Mouse (Mus musculus): ENCODE measurements around the gene Fam131c. TPM values are rescaled to one million over a fixed set of nuclear protein-coding genes. Genes with fewer than 3 reads are reported as not detected.

Fam131c gene
- polyA plus RNA-seq (2012; rRNA removed): 5.2 and 5.6 TPM in 2 replicates

DNA sequence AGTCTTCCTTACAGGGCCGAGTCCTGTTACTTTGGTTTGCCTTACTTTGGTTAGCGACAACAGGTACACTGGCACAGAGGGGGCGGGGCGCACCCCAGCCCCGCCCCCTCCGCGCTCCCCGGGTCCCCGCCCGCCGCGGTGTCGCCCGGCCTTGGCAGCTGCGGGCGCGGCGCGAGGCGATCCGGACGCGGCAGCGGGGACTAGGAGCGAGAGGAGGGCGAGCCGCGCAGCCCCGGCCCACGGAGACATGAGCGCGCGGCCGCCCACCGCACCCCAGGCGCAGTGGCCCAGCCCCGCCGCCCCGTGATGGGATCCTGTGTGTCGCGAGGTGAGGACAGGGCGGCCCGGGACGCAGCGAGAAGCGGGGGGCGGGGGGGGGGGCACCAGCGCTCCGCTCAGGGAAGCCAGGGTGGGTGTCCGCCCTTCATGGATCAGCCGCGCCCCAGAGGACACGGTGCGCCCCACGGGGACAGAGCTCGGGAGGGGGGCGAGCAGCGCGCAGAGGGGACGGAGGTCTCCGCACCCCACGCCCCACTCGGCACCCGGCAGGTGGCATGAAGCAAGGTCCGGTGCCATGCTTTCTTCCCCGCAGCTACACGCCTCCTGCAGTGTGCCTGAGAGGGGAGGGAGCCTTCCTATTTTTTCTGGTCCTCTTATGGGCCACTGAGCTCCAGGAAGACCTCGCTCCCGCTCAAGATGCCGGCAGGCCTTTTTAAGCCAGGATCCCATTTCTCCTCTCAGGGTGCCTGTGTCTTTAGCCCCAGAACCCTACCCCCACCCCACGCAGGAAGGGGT lies at the start of gene Fam131c:
Gene Fam131c (plus strand): TSS at position 224 of the 795 bp plus-strand sequence.
- DNase-seq (ENCODE audit: extremely low spot score in 1 of 2, low spot score in 1 of 2): no peak

GRCm38 (mm10) chr4:141322526-141322925 lies 45.5 kb upstream of the Fam131c start:
- no peak for DNase-seq (ENCODE audit: extremely low spot score in 1 of 2, low spot score in 1 of 2)

DNA sequence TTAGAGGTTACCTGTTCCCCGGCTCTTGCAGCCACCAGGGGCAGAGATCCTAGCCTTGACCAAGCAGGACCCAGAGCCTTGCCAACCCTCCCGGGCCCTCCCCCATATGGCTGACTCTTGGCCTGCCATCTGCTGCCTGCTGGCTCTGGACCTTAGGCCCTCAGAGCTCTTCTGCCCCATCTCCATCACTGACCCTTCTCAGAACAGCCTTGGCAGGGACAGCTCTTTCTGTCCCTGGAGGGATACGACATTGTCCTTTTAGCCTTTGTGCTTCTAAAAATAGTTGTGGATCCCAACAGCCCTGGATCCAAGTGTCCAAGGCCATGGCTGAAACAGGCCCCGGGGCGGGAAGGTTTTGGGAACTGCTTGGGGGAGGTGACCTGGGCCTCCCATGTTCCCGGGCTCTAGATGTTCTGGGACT lies 43.2 kb upstream of the Fam131c start:
- DNase-seq (ENCODE audit: extremely low spot score in 1 of 2, low spot score in 1 of 2): no peak

DNA sequence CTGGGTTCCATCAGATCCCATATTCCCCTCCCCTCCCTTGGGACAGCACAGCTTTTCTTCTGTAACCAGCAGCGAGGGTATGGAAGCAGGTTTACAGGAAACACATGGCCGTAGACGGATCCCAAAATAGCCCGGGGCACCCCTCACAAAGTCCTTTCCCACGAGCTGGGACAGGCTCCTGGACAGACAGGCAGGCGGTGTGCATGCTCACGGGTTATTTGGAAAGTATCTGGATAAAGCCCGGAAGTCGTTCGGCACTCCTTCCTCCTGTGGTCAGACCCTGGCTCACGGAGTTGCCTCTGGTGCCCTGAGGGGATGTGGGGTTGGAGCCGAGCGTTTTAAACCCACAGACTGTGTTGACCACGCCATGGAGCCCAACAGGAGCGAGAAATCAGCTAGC lies 42.4 kb upstream of the Fam131c start:
- no peak for DNase-seq (ENCODE audit: extremely low spot score in 1 of 2, low spot score in 1 of 2)

- DNase-seq (ENCODE audit: extremely low spot score in 1 of 2, low spot score in 1 of 2): no peak
Measured at GRCm38 (mm10) chr4:141327075-141327474, 40.9 kb upstream of the Fam131c start.

- DNase-seq (ENCODE audit: extremely low spot score in 1 of 2, low spot score in 1 of 2): no peak
Measured at GRCm38 (mm10) chr4:141328742-141329141, 39.3 kb upstream of the Fam131c start.

GRCm38 (mm10) chr4:141329968-141330367 lies 38.1 kb upstream of the Fam131c start:
- DNase-seq (ENCODE audit: extremely low spot score in 1 of 2, low spot score in 1 of 2): no peak

DNA sequence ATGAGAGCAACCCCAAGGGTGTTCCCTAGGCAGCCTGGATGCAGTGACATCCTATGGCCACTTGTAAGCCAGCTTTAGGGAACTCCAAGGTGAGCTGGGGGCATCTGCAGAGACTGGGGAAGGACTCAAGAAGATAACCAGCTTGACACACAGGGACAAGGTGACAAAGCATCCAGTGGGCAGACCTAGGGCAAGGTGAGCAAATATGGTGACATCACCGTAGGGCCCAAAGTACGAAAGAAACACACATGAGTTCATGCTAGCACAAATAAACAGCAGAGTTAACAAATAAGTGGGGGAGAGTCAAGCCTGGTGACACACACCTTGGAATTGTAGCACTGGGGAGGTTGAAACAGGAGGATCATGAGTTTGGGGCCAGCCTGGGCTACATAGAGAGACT lies 36.6 kb upstream of the Fam131c start:
- DNase-seq (ENCODE audit: extremely low spot score in 1 of 2, low spot score in 1 of 2): no peak

GRCm38 (mm10) chr4:141332258-141332657 lies 35.8 kb upstream of the Fam131c start:
- DNase-seq (ENCODE audit: extremely low spot score in 1 of 2, low spot score in 1 of 2): no peak

DNA sequence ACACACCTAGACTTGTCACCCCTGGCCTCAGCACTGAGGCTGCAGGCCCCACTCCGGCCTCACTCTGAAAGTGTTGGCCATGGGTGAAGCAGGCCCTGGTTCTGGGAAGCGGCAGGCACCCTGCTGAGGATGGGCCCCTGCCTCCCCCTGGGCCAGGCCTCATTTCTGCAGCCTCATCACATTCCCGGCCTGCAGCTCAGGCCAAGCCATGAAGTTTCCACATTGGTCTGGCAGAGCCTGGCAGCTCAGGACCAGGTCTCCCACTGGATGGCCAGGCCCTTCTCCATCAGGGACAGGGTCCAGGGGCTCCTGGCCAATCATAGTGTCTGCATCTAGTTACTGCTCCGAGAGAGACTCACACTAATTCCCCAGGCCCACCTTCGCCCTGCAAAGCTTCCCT lies 33.3 kb upstream of the Fam131c start:
- DNase-seq (ENCODE audit: extremely low spot score in 1 of 2, low spot score in 1 of 2): no peak

GRCm38 (mm10) chr4:141335263-141335796 lies 32.7 kb upstream of the Fam131c start:
- no peak for DNase-seq (ENCODE audit: extremely low spot score in 1 of 2, low spot score in 1 of 2)

- no peak for DNase-seq (ENCODE audit: extremely low spot score in 1 of 2, low spot score in 1 of 2)
Measured at GRCm38 (mm10) chr4:141336196-141336595, 31.8 kb upstream of the Fam131c start.

DNA sequence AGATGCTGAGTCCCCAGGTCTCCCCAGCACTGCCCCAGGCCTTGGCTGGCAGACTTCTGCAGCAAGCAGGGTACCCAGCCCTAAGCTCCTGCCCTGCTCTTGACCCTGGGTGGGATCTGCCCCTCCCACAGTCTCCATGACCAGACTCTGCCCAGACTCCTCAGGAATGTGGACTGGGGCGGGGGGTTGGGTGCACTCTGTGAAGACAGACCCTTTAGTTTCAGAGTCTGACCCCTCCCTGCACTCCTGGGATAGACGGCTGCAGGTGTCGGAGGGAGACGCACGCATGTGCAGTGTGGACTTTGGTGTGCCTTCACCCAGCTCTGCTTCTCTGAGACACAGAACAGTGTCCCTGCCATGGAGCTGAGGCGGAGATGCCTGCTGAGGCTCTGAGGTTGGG lies 30.0 kb upstream of the Fam131c start:
- no peak for DNase-seq (ENCODE audit: extremely low spot score in 1 of 2, low spot score in 1 of 2)

DNA sequence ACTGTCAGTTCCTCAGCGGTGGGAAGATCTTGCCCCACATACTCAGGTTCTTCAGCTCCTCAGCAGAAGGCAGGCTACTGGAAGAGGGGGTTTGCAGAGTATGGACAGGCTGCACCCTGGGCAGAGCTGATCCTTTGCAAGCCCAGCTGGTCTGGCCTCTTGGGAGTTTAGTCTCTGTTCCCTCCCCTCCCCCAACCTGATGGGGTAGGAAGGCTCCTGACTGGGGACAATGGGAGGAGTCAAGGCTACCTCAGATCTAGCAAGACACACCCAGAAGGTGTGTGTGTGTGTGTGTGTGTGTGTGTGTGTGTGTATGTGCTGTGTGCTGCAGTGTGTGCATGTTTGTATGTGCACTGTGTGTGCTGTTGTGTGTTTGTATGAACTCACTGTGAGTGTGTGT lies 29.2 kb upstream of the Fam131c start:
- DNase-seq (ENCODE audit: extremely low spot score in 1 of 2, low spot score in 1 of 2): no peak

DNA sequence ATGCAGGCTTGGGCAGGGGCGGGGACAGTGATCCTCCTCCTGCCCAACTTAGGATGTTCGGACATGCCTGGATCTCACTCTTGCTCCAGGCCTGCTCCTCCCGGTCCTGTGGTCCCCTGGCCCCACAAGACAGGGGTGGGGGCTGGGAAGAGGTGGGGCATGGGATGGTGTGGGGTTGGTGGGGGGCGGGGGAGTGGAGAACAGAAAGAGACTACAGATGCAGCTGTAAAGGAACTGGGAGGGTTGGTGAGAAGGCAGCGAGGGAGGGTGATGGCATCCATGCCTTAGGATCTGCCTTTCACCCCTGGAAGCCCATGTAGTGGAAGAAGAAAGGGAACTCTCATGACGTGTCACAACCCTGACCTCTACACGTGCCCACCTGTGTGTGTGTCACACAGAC lies 26.5 kb upstream of the Fam131c start:
- no peak for DNase-seq (ENCODE audit: extremely low spot score in 1 of 2, low spot score in 1 of 2)

DNA sequence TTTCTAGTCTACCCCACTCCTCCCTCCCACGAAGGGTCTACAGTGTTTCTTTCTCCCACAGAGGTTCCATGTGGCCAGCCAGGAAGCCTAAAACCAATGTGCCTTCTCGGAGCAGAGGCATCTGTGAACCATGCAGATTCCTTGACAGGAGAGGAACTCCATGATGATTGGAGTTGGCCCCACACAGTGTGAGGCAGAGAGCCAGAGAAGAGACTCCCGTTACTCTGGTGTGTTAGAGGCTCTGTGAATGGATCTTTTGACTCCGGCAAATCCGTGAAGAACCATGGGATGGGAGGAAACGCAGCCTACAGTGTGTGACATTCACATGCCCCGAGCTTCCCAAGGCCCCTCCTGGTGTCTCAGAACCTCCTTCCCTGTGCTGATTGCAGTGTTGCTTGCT lies 24.5 kb upstream of the Fam131c start:
- DNase-seq (ENCODE audit: extremely low spot score in 1 of 2, low spot score in 1 of 2): no peak

DNA sequence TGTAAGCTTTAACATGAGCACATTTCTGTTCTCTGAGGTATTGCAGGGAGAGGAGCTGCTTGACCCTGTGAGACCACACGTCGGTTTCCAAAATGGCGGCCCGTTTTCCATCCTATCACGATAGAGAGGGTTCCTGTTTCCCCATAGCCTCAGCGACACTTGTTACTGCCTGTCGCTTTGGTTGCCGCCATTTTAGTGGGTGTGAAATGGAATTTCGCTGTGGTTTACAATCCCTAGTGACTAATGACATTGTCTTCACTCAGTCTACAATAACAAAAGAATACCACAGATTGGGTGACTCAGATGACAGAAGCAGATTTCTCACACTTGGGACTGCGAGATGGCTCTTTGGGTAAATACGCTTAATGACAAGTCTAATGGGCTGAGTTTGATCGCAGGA lies 22.8 kb upstream of the Fam131c start:
- no peak for DNase-seq (ENCODE audit: extremely low spot score in 1 of 2, low spot score in 1 of 2)

DNA sequence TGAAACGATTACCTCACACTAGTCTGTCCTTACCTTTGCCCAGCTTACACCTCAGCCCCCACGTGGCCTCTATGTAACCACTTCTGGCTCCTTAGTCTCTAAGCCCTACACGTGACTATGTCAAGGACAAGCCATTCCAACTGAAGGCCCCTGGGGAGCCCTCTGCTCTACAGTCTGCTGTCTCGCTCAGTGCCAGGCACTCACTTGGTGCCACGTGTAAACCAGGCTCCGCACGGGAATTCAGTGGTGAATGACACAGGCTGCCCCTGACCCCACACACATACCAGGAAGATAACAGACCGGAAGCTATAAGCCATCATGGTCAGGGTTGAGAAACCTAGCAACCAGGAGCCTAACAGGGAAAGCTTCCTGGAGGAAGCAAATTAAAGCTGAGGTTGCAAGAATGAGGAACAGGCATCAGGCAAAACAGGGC lies 20.6 kb upstream of the Fam131c start:
- DNase-seq (ENCODE audit: extremely low spot score in 1 of 2, low spot score in 1 of 2): no peak

DNA sequence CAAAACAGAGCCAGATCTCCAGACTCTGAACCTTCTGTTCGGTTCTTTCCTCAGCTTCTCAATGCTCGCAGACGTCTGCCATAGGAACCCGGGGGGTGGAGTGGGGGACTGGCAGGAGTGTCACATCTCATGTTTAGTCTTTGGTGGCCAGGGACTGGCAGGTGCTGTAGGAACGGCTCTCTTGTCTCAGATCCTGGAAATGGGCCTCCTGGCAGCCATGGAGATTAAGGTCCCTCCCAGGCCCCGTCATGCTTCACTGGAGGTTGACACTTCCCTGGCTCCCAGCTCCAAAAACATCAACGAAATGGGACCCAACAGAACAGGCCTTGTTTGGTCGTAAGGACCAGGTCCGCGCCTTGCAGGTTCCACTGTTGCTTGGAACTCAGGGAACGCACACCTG lies 19.4 kb upstream of the Fam131c start:
- DNase-seq (ENCODE audit: extremely low spot score in 1 of 2, low spot score in 1 of 2): no peak

GRCm38 (mm10) chr4:141350015-141350414 lies 18.0 kb upstream of the Fam131c start:
- DNase-seq (ENCODE audit: extremely low spot score in 1 of 2, low spot score in 1 of 2): no peak

- no peak for DNase-seq (ENCODE audit: extremely low spot score in 1 of 2, low spot score in 1 of 2)
Measured at GRCm38 (mm10) chr4:141351972-141352371, 16.0 kb upstream of the Fam131c start.

GRCm38 (mm10) chr4:141352986-141353385 lies 15.0 kb upstream of the Fam131c start:
- no peak for DNase-seq (ENCODE audit: extremely low spot score in 1 of 2, low spot score in 1 of 2)

All from frontal cortex, adult 2 months (tissue).